Mouse (Mus musculus): ENCODE results near the gene Ptpn4.

- no peak for TF ChIP-seq CTCF (IDR thresholded peaks at IDR 0.05 in 2 of 3, conservative IDR thresholded peaks at IDR 0.05 in 1 of 3; ENCODE audit: control insufficient read depth in 1 of 3, insufficient read depth in 1 of 3, low read depth in 2 of 3, low read length in 3 of 3, poor library complexity in 1 of 3, severe bottlenecking in 1 of 3)
- TF ChIP-seq POLR2A (IDR thresholded peaks at IDR 0.05; ENCODE audit: control insufficient read depth in 1 of 2, insufficient read depth in 1 of 2, low read depth in 1 of 2, low read length in 2 of 2, poor library complexity in 1 of 2), result no peak
- no peak for TF ChIP-seq EP300 (IDR thresholded peaks at IDR 0.05; ENCODE audit: low read depth in 1 of 2, low read length in 2 of 2)
- TF ChIP-seq NRF1 (IDR thresholded peaks at IDR 0.05; ENCODE audit: insufficient read depth, low read depth, low read length, poor library complexity, severe bottlenecking), result no peak
Measured at GRCm38 (mm10) chr1:119605396-119605795, 232.0 kb downstream of the Ptpn4 start.

All from MEL (cell line).